Mouse (Mus musculus): ENCODE measurements around the gene Wnt16.

Gene Wnt16

DNA sequence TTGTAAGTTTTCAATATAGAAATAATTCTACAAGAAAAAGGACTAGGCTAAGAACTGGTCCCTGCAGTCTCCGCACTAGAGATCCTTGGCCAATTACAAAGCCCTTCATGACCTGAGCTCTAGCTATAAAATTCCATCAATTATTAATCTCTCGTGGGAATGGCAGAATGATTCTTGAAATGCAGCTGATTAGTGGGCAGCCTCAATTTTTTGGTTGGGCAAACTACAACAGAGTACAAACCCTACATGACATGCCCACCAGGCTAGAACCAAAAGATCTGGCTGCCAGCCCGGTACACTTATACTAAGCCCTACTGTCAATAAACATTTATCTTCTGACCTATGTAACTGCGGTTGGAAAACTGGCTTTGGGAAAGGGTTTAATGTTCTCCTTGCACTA lies 39.1 kb downstream of the Wnt16 start:
- no peak for DNase-seq

DNA sequence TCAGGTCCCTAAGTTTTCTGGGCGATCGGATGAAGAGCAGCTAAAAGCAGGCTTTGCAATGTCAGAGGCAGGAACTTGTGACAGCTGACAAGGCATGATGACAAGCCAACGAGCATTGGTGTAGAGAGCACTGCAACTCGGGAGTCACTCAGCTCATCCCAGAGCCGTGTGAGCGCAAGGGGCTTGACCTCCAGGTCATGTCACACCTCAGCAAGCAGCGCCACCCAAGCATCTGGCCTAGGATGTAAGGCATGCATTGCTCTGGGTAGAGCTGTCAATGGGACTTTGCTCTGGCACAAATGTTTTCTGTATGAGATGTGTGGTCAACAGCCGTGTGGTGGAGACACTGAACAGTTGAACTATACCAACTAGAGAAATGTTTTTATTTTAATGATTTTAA lies 39.9 kb downstream of the Wnt16 start:
- DNase-seq = no peak

DNA sequence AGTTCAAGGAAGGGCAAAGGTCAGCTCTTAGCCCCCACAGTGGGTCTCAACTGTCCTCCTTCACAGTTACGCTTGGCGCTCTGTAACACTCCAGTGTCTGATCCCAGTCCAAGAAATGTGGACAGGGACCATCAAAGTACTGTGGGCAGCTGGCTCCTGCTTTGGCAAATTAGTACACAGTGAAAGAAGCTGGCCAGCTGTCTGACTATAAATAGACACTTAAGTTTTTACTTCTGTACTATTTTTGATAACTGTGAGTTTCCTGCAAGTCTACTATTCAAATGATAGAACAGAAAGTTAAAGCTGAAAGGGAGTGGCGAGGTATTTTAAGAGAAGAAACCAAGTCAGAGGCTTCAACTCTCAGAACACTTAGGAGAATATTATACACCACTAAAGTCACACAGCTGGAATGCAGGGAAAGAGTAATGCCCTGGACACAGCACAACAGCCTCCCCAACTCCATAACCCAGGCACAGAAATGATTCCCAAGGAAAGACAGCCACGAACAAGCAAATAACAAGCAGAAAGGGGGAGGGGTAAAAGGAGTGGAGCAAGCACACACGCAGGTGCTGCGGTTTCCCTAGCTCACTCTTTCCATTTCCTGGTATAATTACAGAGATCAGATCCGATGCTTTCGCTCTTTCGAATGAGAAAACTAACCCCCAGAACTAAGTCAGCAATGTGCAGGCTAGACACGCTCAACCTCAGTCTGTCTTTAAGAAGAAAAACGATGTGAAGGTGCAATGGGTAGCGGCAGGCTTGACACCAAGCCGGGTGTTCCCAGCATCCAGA lies 42.3 kb downstream of the Wnt16 start:
- DNase-seq = no peak

DNA sequence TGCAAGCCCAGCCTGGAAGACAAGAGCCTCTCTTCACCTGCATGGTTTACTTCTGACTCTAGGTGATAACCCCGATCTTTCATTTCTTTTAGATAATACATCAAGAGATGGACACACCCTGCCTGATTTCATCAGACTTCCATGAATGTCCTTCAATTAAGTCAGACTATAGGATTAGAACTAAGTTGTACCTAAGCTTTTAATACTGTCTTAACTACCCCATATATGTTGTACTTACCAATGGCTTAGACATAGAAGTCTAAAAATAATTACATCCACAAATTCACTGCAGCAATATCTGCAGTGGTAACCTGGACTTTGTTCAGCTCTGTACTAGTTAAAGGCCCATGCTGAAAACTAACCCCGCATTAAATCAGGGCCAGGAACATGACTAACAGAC lies 44.5 kb downstream of the Wnt16 start:
- DNase-seq = no peak

DNA sequence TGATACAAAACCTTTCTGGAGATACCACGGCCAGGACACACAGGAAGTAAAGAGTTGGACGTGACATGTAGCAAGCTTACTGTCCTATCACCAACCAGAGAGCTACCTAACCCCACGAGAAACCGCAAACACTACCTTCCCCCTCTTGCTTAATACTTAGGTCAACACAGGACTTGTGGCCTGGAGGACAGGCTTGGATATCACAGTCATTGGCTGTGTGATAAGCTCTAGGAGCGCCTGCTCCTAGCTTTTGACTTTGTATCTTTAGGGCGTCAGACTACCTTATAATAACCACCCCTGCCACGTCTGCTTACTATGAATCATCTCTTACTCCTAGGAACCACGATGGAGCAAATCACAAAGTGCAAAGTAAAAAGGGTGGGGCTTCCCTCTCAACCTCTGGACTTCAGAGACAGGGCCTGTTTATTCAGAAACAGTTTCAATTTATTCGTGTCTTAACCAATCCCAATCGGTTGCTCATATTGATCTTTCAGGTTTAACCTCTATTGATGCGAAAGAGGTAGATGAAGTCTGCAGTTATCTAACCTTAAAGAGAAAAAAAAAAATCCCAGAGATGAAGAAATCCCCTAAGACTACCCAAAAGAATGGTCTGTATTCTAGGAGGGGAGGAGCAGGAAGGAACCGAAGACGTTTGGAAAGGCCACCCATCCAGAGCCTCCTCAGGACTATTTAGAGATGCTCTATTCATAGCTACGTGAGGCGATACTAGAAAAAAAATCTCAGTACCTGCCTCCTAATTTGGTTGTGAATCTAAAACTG lies 51.9 kb downstream of the Wnt16 start:
- DNase-seq = no peak

DNA sequence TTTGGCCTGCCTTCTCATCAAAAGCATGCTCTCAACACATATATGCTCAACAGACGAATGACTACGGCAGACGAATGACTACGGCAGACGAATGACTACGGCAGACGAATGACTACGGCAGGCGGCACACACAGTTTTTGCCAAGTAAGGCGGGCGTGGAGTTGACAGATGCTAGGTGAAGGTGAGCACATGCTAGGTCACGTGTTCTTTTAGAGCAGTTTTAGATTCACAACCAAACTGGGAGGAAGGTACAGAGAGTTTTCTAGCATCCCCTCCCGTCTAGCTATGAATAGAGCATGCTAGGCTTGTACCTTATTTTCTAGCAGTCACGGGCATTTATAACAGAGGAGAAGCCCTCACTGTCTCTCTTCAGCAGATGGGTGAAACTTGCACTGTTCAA lies 52.8 kb downstream of the Wnt16 start:
- DNase-seq = no peak

DNA sequence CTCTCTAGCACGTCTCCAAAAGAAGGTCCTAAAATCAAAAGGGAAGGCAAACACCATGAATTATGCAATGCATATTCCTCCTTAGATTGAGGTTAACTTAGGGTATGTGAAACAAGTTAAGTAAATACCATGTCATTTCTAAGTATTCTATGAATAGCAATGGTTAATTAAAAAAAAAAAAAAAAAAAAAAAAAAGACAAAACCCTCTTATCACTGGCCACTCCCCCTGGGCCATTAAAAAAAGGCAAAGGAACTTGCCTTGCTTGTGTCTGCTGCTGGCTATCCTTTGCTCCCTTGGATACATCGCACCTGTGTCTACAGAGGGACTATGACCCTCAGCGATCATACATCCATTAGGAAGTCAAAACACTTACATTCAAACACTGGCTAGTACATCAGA lies 55.3 kb downstream of the Wnt16 start:
- no peak for DNase-seq

DNA sequence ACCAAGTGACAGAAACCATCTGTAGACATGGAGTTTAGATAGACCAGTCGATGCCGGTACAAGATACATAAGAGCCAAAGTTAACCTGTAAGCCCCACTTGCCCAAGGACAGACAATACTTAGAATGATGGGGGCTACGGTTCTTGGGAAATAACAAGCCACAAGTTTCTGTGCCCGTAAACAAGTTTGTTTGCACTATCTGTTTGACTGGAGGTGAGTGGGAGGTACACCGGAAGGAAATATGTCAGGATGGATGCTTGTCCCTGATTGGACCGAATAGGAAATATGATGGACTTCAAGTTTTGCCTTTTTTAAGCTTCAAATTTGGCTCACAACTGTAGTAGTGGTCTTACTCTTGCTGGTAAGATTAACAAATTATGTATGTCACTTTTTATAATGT lies 55.7 kb downstream of the Wnt16 start:
- DNase-seq = no peak

DNA sequence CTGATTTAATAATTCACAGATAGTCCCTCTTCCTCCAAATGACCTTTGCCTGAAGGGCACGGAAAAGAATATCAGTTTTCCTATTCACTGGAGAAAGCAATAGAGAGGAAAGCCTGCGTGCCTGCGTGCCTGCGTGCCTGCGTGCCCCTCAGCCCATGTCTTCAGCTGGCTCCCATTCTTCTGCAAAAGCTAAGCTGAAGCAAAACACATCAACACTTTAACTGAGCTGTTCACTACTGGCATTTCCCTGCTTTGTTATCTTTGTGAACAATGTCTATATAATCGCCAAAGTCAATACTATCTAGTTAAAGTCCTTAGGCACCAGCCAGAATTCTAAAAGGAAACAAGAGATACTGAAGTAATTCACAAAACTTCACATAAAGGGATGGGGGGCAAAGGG lies 56.4 kb downstream of the Wnt16 start:
- DNase-seq = no peak

DNA sequence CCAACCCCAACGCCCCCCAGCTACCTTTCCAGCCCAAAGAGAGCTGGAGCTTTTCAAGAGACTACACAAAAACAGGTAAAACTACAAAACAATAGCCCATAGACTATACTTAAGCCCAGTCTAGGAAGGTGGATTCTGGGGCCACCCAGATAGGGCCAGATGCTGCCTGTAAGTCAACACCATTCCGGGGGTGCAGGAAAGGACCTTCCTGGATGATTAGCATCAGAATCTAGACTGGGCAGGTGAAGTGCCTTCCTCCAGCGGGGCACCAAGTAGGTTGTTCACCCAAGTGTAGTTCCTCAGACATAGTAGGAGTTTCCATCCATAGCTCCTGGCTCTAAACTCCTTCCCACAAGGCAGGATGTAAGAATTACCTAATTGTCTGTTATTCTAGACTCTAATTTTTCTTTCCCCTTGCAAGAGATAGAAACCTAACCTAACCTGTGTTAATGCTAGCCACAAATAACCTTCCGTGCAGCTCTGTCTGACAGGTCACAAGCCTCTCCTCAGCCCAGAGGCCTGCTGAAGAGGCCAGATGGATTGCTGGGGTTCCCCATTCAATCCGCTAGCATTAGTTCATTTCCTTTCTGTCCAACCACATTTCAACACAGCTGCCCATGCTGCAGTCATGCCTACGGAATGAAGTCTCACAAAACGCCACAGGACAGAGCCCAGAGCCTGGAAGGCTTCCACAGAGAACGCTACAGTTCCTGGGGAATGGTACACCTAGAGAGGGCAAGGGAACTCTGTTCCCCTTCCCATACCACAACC lies 59.3 kb downstream of the Wnt16 start:
- no peak for DNase-seq

Data from layer of hippocampus, adult 9-11 months (tissue).